Mouse (Mus musculus) midbrain, embryonic 14.5 days (tissue): ENCODE results near the gene Satb2. TPM values are rescaled to one million over a fixed set of nuclear protein-coding genes. Genes with fewer than 3 reads are reported as not detected.
A peak's percentile ranks its signal among the peaks of the same experiment; 100 is the strongest.

Experiments used
- ATAC-seq: fragments of 200-750 bp; cut with Nextera tagmentation; 2 replicates; pipeline ENCODE4 v1.8.0; 2017; ENCODE audit warnings: moderate number of reproducible peaks, moderate library complexity; ENCODE audit not compliant: low FRiP score, low TSS enrichment
- DNase-seq: peaks from one replicate; pipeline ENCODE4 v3.0.0-alpha.2; 2015
- H3K27ac ChIP-seq: fragments of 300-500 bp; sonication (generic); replicated peaks from 2 replicates; pipeline ENCODE4 v1.5.1; 2014; ENCODE audit warnings: mild to moderate bottlenecking, low read depth, low read length, moderate library complexity
- H3K27me3 ChIP-seq: fragments of 300-500 bp; sonication (generic); 2 replicates; pipeline ENCODE4 v1.6.1; 2014; ENCODE audit warnings: low read length, control low read depth, mixed read lengths; ENCODE audit not compliant: control insufficient read depth, insufficient read depth
- H3K36me3 ChIP-seq: fragments of 300-500 bp; sonication (generic); 2 replicates; pipeline ENCODE4 v1.6.1; 2014; ENCODE audit warnings: low read length, control low read depth; ENCODE audit not compliant: control insufficient read depth, insufficient read depth
- H3K4me1 ChIP-seq: fragments of 300-500 bp; sonication (generic); 2 replicates; pipeline ENCODE4 v1.6.1; 2014; ENCODE audit warnings: mild to moderate bottlenecking, antibody characterized with exemption, low read length, control low read depth; ENCODE audit not compliant: control insufficient read depth, insufficient read depth
- H3K4me2 ChIP-seq: fragments of 300-500 bp; sonication (generic); 2 replicates; pipeline ENCODE4 v1.6.1; 2014; ENCODE audit warnings: mild to moderate bottlenecking, low read length, moderate library complexity
- H3K4me3 ChIP-seq: fragments of 300-500 bp; sonication (generic); replicated peaks from 2 replicates; pipeline ENCODE4 v1.5.1; 2014; ENCODE audit warnings: low read depth, low read length
- H3K9ac ChIP-seq: fragments of 300-500 bp; sonication (generic); replicated peaks from 2 replicates; pipeline ENCODE4 v1.6.1; 2014; ENCODE audit warnings: mild to moderate bottlenecking, low read length, moderate library complexity
- H3K9me3 ChIP-seq: fragments of 300-500 bp; sonication (generic); 2 replicates; pipeline ENCODE4 v1.6.1; 2016; ENCODE audit warnings: low read length, control low read depth, mixed read lengths; ENCODE audit not compliant: control insufficient read depth
- WGBS: fragments of 180-500 bp; shearing (Covaris S2); extraction: QIAGEN DNeasy Blood & Tissue Kit; methylation state at CpG from one replicate; pipeline ENCODE4 v1.1.7; 2014; 5-methylcytosine and 5-hydroxymethylcytosine counted together
- microRNA-seq: library from miRNA; unstranded; fragments of <30 nt; microRNA quantifications from one replicate; pipeline ENCODE4, GENCODE M21; 2016
- polyA plus RNA-seq: library from polyadenylated mRNA; unstranded; fragments of >200 nt; fragmentation: Nextera tagmentation; extraction: Ambion mirVana; gene quantifications from 2 replicates; pipeline ENCODE4 v1.2.1, GENCODE M21; 2014

The Satb2 gene
- polyA plus RNA-seq, 1 experiment from 2014 or later, result 1.1 TPM

GRCm38 (mm10) chr1:56764205-56764604 is 214.2 kb downstream of the Satb2 start:
- WGBS, result 95% methylated on average over 1 of the region's 1 CpGs
- H3K9me3 ChIP-seq, result no peaks in the 10 kb centered on the region
- no peak for ATAC-seq

GRCm38 (mm10) chr1:56761512-56761911 is 216.9 kb downstream of the Satb2 start:
- WGBS, result 95% methylated on average over 1 of the region's 1 CpGs
- Histone ChIP-seq H3K9me3 (no peaks in the 10 kb centered on the region), H3K36me3 (no peaks in the 10 kb centered on the region), H3K27ac (no peak overlapping the region), H3K9ac (no peak overlapping the region), H3K4me3 (no peak overlapping the region), H3K4me1 (no peaks in the 10 kb centered on the region), H3K4me2 (no peak overlapping the region), H3K27me3 (no peaks in the 10 kb centered on the region)
- ATAC-seq, result no peak
- DNase-seq, result no peak

More at GRCm38 (mm10) chr1:56764205-56764604, 214.2 kb downstream of the Satb2 start:
- Histone ChIP-seq H3K27ac (no peak overlapping the region), H3K9ac (no peak overlapping the region), H3K27me3 (no peaks in the 10 kb centered on the region), H3K4me1 (no peaks in the 10 kb centered on the region), H3K36me3 (no peaks in the 10 kb centered on the region), H3K4me2 (no peak overlapping the region), H3K4me3 (no peak overlapping the region)
- DNase-seq, result no peak

GRCm38 (mm10) chr1:56753283-56753682 is 225.2 kb downstream of the Satb2 start:
- no peak for DNase-seq
- Histone ChIP-seq H3K9me3 (no peaks in the 10 kb centered on the region), H3K36me3 (no peaks in the 10 kb centered on the region), H3K27me3 (no peaks in the 10 kb centered on the region), H3K4me2 (no peak overlapping the region), H3K4me1 (no peaks in the 10 kb centered on the region), H3K4me3 (no peak overlapping the region), H3K27ac (no peak overlapping the region), H3K9ac (no peak overlapping the region)
- no peak for ATAC-seq
- 44% methylated on average over 1 of the region's 1 CpGs for WGBS

- Histone ChIP-seq H3K27ac (no peak overlapping the region), H3K4me2 (no peak overlapping the region), H3K4me3 (no peak overlapping the region), H3K27me3 (no peaks in the 10 kb centered on the region), H3K9me3 (no peaks in the 10 kb centered on the region), H3K4me1 (no peaks in the 10 kb centered on the region), H3K9ac (no peak overlapping the region), H3K36me3 (no peaks in the 10 kb centered on the region)
- no peak for ATAC-seq
- 93% methylated on average over 2 of the region's 2 CpGs for WGBS
- DNase-seq, result no peak
Observed at GRCm38 (mm10) chr1:56750693-56751092, 227.8 kb downstream of the Satb2 start.

GRCm38 (mm10) chr1:56749629-56750311 is 228.7 kb downstream of the Satb2 start:
- H3K36me3 ChIP-seq, result no peaks in the 10 kb centered on the region
- no peaks in the 10 kb centered on the region for H3K4me1 ChIP-seq
- no peak overlapping the region for H3K4me2 ChIP-seq
- H3K4me3 ChIP-seq, result no peak overlapping the region
- no peak overlapping the region for H3K9ac ChIP-seq
- H3K9me3 ChIP-seq, result no peaks in the 10 kb centered on the region
- DNase-seq, result no peak
- peak; percentile 24; the same call in 1 of the 2 replicates for ATAC-seq
- 88% methylated on average over 16 of the region's 16 CpGs for WGBS
- no peak overlapping the region for H3K27ac ChIP-seq
- no peaks in the 10 kb centered on the region for H3K27me3 ChIP-seq

- Histone ChIP-seq H3K9ac (no peak overlapping the region), H3K9me3 (no peaks in the 10 kb centered on the region), H3K4me3 (no peak overlapping the region), H3K36me3 (no peaks in the 10 kb centered on the region), H3K27ac (no peak overlapping the region), H3K4me1 (no peaks in the 10 kb centered on the region), H3K4me2 (no peak overlapping the region), H3K27me3 (no peaks in the 10 kb centered on the region)
- DNase-seq, result no peak
- WGBS, result 86% methylated on average over 11 of the region's 11 CpGs
- no peak for ATAC-seq
Observed at GRCm38 (mm10) chr1:56748876-56749493, 229.5 kb downstream of the Satb2 start.

Small RNAs within 50 kb of the gene (microRNA-seq; reads per million reads assigned to microRNA genes)
- gene Gm23943, result not detected
